Mouse (Mus musculus) liver, adult 2 months (tissue): ENCODE results near the gene Gsdma.

ENCODE experiments used
- CTCF ChIP-seq: fragments of 200-500 bp; IDR thresholded peaks from 2 replicates; pipeline ENCODE4 v1.5.1; 2011; ENCODE audit warnings: low read depth, low read length, control low read depth
- POLR2A ChIP-seq: fragments of 200-500 bp; IDR thresholded peaks from 2 replicates; pipeline ENCODE4 v1.6.1; 2011; ENCODE audit warnings: low read length, control low read depth; ENCODE audit not compliant: insufficient read depth; ENCODE audit errors: extremely low read depth

DNA sequence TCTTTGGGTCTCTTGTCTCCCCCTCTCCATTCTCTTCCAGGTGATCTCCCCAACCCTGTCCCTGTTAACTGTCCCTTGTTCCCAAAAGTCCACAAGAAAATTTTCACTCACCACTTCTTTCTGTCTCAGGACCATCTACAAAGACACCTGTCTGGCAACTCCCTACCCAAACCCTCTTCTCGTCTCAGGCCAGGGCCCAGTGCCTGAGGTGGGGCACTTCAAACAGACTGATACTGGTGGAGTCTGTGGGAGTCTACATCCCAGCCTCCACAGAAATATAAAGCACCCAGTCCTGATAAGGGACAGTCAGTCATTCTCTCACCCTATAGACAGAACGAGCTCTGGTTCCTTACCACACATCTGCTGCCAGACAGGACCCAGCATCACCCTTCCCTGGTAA lies 17.7 kb upstream of the Gsdma start, which contains the start of gene Gsdma2:
- TF ChIP-seq CTCF (no peak), POLR2A (no peak)
